Mouse (Mus musculus) intestine, embryonic 15.5 days (tissue): ENCODE measurements around the gene Rsph14. TPM values are rescaled to one million over a fixed set of nuclear protein-coding genes. Genes with fewer than 3 reads are reported as not detected.

ENCODE experiments used
- ATAC-seq: fragments of 200-750 bp; cut with Nextera tagmentation; 2 replicates; pipeline ENCODE4 v1.8.0; 2017; ENCODE audit warnings: moderate TSS enrichment, moderate library complexity
- H3K27ac ChIP-seq: fragments of 300-500 bp; sonication (generic); 2 replicates; pipeline ENCODE4 v1.5.1; 2015; ENCODE audit warnings: mild to moderate bottlenecking, inconsistent platforms
- H3K27me3 ChIP-seq: fragments of 300-500 bp; sonication (generic); replicated peaks from 2 replicates; pipeline ENCODE4 v1.6.1; 2015; ENCODE audit warnings: inconsistent platforms
- H3K36me3 ChIP-seq: fragments of 300-500 bp; sonication (generic); 2 replicates; pipeline ENCODE4 v1.6.1; 2015; ENCODE audit warnings: inconsistent platforms
- H3K4me1 ChIP-seq: fragments of 300-500 bp; sonication (generic); replicated peaks from 2 replicates; pipeline ENCODE4 v1.6.1; 2015; ENCODE audit warnings: inconsistent platforms
- H3K4me2 ChIP-seq: fragments of 300-500 bp; sonication (generic); replicated peaks from 2 replicates; pipeline ENCODE4 v1.6.1; 2015; ENCODE audit warnings: mild to moderate bottlenecking, inconsistent platforms
- H3K4me3 ChIP-seq: fragments of 300-500 bp; sonication (generic); replicated peaks from 2 replicates; pipeline ENCODE4 v1.5.1; 2015; ENCODE audit warnings: inconsistent platforms
- H3K9ac ChIP-seq: fragments of 300-500 bp; sonication (generic); 2 replicates; pipeline ENCODE4 v1.6.1; 2015; ENCODE audit warnings: inconsistent platforms
- H3K9me3 ChIP-seq: fragments of 300-500 bp; sonication (generic); 2 replicates; pipeline ENCODE4 v1.6.1; 2016; ENCODE audit warnings: inconsistent platforms
- WGBS: fragments of 180-500 bp; shearing (Covaris S2); methylation state at CpG from one replicate; pipeline ENCODE4 v1.1.7; 2015; 5-methylcytosine and 5-hydroxymethylcytosine counted together
- polyA plus RNA-seq: library from polyadenylated mRNA; unstranded; fragments of >200 nt; fragmentation: Nextera tagmentation; extraction: Ambion mirVana; gene quantifications from 2 replicates; pipeline ENCODE4 v1.2.1, GENCODE M21; 2015

Rsph14 gene
- polyA plus RNA-seq, 1 experiment from 2014 or later: not detected

GRCm38 (mm10) chr10:75020271-75020670 is 12.1 kb downstream of the Rsph14 start:
- Histone ChIP-seq H3K9me3 (no peaks in the 10 kb centered on the region), H3K4me2 (no peak overlapping the region), H3K27me3 (no peaks in the 10 kb centered on the region), H3K9ac (no peak overlapping the region), H3K36me3 (no peaks in the 10 kb centered on the region), H3K4me1 (no peaks in the 10 kb centered on the region), H3K27ac (no peak overlapping the region), H3K4me3 (no peak overlapping the region)
- WGBS: 28% methylated on average over 2 of the region's 2 CpGs
- ATAC-seq: no peak

- no peak for ATAC-seq
- WGBS: 89% methylated on average over 4 of the region's 4 CpGs
- no peak overlapping the region for H3K9ac ChIP-seq
Measured at GRCm38 (mm10) chr10:75016481-75016880, 15.9 kb downstream of the Rsph14 start.

DNA sequence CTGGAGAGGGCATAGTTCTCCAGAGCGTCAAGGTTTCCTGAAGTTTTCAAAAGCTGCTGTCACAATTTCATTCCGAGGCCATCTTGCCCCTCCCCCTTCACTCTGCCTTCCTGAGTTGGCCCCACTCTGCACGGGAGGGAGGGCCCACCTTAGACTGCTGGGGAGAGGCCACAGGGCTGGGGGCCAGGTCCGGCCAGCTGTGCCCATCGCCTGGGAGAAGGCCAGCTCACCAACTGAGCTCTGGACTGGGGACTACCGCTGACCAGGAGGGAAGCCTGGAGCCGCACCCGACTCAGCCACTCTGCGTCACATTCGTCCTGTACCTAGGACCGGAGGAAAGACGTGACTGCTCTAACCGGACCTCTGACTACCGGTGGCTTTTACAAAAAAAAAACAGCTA is 16.9 kb downstream of the Rsph14 start:
- no peak for ATAC-seq
- 67% methylated on average over 14 of the region's 14 CpGs for WGBS
- no peak overlapping the region for H3K4me2 ChIP-seq

More at GRCm38 (mm10) chr10:75016481-75016880, 15.9 kb downstream of the Rsph14 start:
- Histone ChIP-seq H3K36me3 (no peaks in the 10 kb centered on the region), H3K4me1 (no peaks in the 10 kb centered on the region), H3K27me3 (no peaks in the 10 kb centered on the region), H3K4me2 (no peak overlapping the region), H3K4me3 (no peak overlapping the region), H3K27ac (no peak overlapping the region), H3K9me3 (no peaks in the 10 kb centered on the region)

DNA sequence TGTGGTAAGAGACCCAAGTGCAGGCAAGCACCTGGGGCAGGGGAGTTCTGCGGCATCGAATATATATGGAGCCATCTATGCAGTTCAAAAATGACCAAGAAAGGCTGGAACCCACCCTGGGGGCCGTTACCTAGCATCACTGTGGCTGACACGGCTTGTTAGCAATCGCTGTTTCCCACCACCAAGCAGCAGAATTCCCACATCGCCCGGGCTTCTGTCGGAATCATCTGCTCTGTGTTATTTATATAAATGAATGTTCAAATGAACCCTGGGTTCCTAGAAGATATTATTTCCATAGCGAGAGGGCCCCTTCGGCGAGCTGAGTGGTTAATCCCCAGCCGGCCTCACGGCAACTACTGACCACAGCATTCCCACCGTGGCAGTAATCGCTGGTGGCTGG is 21.7 kb downstream of the Rsph14 start:
- Histone ChIP-seq H3K4me1 (no peaks in the 10 kb centered on the region), H3K9me3 (no peaks in the 10 kb centered on the region), H3K36me3 (no peaks in the 10 kb centered on the region), H3K9ac (no peak overlapping the region), H3K4me2 (no peak overlapping the region), H3K27ac (no peak overlapping the region), H3K27me3 (no peaks in the 10 kb centered on the region), H3K4me3 (no peak overlapping the region)
- ATAC-seq: no peak
- WGBS: 87% methylated on average over 15 of the region's 15 CpGs

More for the DNA sequence above, 16.9 kb downstream of the Rsph14 start:
- no peaks in the 10 kb centered on the region for H3K36me3 ChIP-seq
- H3K4me1 ChIP-seq: no peaks in the 10 kb centered on the region
- no peaks in the 10 kb centered on the region for H3K27me3 ChIP-seq
- no peaks in the 10 kb centered on the region for H3K9me3 ChIP-seq
- H3K27ac ChIP-seq: no peak overlapping the region
- H3K4me3 ChIP-seq: no peak overlapping the region
- no peak overlapping the region for H3K9ac ChIP-seq

DNA sequence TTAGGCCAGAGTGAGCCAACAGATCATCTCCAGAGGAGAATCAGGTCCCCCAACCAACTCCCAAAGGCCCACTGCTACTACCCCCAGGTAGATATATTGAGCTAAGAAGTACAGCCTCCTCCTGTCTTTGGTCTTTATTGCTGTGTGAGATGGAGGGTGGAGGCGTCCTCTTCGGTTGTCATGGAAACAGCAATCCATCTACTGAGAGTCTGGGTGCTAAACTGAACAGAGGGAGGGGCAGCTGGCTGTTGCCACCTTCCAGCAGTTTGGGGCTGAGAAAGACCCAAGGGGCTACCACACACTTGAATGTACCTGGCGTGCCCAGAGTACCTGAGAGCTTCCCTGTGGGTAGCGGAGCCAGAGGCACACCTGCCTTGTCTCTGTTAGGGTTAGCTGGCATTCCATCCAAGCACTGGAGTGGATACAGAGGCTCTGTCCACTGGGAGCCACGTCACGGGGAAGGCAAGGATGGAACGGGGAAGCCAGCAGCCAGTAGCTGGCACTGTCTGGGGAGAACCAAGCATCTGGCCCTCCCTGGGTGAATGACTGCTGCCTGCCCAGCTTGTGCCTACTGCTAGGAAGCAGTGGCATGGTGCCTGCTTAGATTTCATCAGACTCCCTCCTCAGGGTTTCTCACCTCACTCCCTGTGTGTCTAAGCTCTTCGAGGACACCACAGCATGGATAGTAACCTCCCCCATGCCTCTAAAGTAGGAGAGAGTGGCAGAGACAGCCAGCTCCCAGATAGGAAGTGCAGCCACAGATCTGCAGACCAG is 25.3 kb downstream of the Rsph14 start:
- Histone ChIP-seq H3K9ac (no peak overlapping the region), H3K27ac (no peak overlapping the region), H3K4me1 (peaks cover 6% of the 10 kb centered on the region; the same call in 1 of the 2 replicates), H3K9me3 (no peaks in the 10 kb centered on the region), H3K4me3 (no peak overlapping the region), H3K36me3 (no peaks in the 10 kb centered on the region), H3K27me3 (no peaks in the 10 kb centered on the region), H3K4me2 (no peak overlapping the region)
- ATAC-seq: no peak
- WGBS: 68% methylated on average over 8 of the region's 8 CpGs

- H3K27ac ChIP-seq: no peak overlapping the region
- peaks cover 6% of the 10 kb centered on the region; the same call in 1 of the 2 replicates for H3K4me1 ChIP-seq
- H3K4me3 ChIP-seq: no peak overlapping the region
- WGBS: 41% methylated on average over 3 of the region's 3 CpGs
- ATAC-seq: peak; percentile 72
- H3K4me2 ChIP-seq: no peak overlapping the region
- H3K36me3 ChIP-seq: no peaks in the 10 kb centered on the region
- no peaks in the 10 kb centered on the region for H3K9me3 ChIP-seq
- no peaks in the 10 kb centered on the region for H3K27me3 ChIP-seq
- no peak overlapping the region for H3K9ac ChIP-seq
Measured at GRCm38 (mm10) chr10:75004067-75004466, 28.3 kb downstream of the Rsph14 start.

- no peaks in the 10 kb centered on the region for H3K27me3 ChIP-seq
- H3K36me3 ChIP-seq: no peaks in the 10 kb centered on the region
- WGBS: 94% methylated on average over 8 of the region's 8 CpGs
- H3K4me3 ChIP-seq: no peak overlapping the region
- H3K9ac ChIP-seq: no peak overlapping the region
- peaks cover 6% of the 10 kb centered on the region; the same call in 1 of the 2 replicates for H3K4me1 ChIP-seq
- no peak overlapping the region for H3K27ac ChIP-seq
- no peak for ATAC-seq
- no peak overlapping the region for H3K4me2 ChIP-seq
- no peaks in the 10 kb centered on the region for H3K9me3 ChIP-seq
Measured at GRCm38 (mm10) chr10:75001391-75001790, 31.0 kb downstream of the Rsph14 start.

- 3% methylated on average over 17 of the region's 17 CpGs for WGBS
- Histone ChIP-seq H3K4me2 (peak overlapping the region; percentile 54), H3K4me3 (0 out of 2 replicates have a peak overlapping the region, but pooled peaks have one; percentile 10), H3K27me3 (no peaks in the 10 kb centered on the region), H3K36me3 (no peaks in the 10 kb centered on the region), H3K27ac (no peak overlapping the region), H3K9me3 (no peaks in the 10 kb centered on the region), H3K4me1 (peaks cover 10% of the 10 kb centered on the region), H3K9ac (no peak overlapping the region)
- ATAC-seq: peak; percentile 41
Measured at GRCm38 (mm10) chr10:74995377-74995776, 37.0 kb downstream of the Rsph14 start.

DNA sequence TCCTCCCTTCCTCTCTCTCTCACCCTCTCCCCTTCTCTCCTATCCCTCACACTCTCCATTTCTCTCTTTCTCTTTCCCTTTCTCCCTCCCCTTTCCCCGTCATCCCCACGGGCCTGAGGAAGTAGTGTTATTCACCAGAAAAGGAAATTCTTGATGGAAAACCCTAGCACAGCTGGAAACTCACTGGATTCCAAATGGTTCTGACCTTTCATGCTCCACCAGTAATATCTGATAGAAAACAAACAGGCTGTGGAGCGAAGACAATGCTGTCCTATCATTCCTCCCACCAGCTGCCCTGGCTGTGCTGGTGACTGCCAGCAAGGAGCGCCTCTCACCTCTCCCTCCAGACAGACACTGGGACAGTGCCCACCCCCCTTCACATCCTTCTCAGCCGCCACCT is 37.5 kb downstream of the Rsph14 start:
- Histone ChIP-seq H3K9me3 (no peaks in the 10 kb centered on the region), H3K4me2 (peak overlapping the region; percentile 54), H3K27ac (no peak overlapping the region), H3K27me3 (no peaks in the 10 kb centered on the region), H3K36me3 (no peaks in the 10 kb centered on the region), H3K4me3 (no peak overlapping the region), H3K9ac (no peak overlapping the region), H3K4me1 (peaks cover 10% of the 10 kb centered on the region)
- WGBS: 22% methylated on average over 5 of the region's 5 CpGs
- peak; percentile 42; the same call in 1 of the 2 replicates for ATAC-seq

GRCm38 (mm10) chr10:74990584-74991322 is 41.6 kb downstream of the Rsph14 start:
- Histone ChIP-seq H3K36me3 (no peaks in the 10 kb centered on the region), H3K27me3 (no peaks in the 10 kb centered on the region), H3K4me2 (no peak overlapping the region), H3K9ac (no peak overlapping the region), H3K4me3 (no peak overlapping the region), H3K9me3 (no peaks in the 10 kb centered on the region), H3K4me1 (peaks cover 19% of the 10 kb centered on the region), H3K27ac (no peak overlapping the region)
- 48% methylated on average over 26 of the region's 26 CpGs for WGBS
- no peak for ATAC-seq

- no peak for ATAC-seq
- no peak overlapping the region for H3K4me3 ChIP-seq
- no peak overlapping the region for H3K27ac ChIP-seq
- WGBS: 82% methylated on average over 4 of the region's 4 CpGs
- H3K4me2 ChIP-seq: no peak overlapping the region
- no peak overlapping the region for H3K9ac ChIP-seq
- H3K4me1 ChIP-seq: peaks cover 11% of the 10 kb centered on the region
- no peaks in the 10 kb centered on the region for H3K36me3 ChIP-seq
- no peaks in the 10 kb centered on the region for H3K27me3 ChIP-seq
- no peaks in the 10 kb centered on the region for H3K9me3 ChIP-seq
Measured at GRCm38 (mm10) chr10:74989814-74990213, 42.6 kb downstream of the Rsph14 start.

- Histone ChIP-seq H3K9me3 (no peaks in the 10 kb centered on the region), H3K27me3 (no peaks in the 10 kb centered on the region), H3K36me3 (no peaks in the 10 kb centered on the region), H3K9ac (no peak overlapping the region), H3K4me1 (peaks cover 11% of the 10 kb centered on the region), H3K4me2 (peak overlapping the region; percentile 48), H3K4me3 (no peak overlapping the region), H3K27ac (peak overlapping the region; percentile 51; the same call in 1 of the 2 replicates)
- peak; percentile 89 for ATAC-seq
- 39% methylated on average over 14 of the region's 14 CpGs for WGBS
Measured at GRCm38 (mm10) chr10:74987698-74988470, 44.5 kb downstream of the Rsph14 start.
